Mouse (Mus musculus): ENCODE measurements at regions not wholly inside any gene's neighbourhood (a gene's known extent, or its start where the extent isn't known, plus 50 kb on each side); places are given as distances from the start of the nearest gene placed in this dataset.

- H3K27ac ChIP-seq (ENCODE audit: low read length): no peak overlapping the region
- no peaks in the 10 kb centered on the region for H3K9me3 ChIP-seq (replicated peaks; ENCODE audit: control insufficient read depth, low read length)
- no peak overlapping the region for H3K4me2 ChIP-seq (ENCODE audit: low read depth, low read length)
- no peak overlapping the region for H3K4me3 ChIP-seq (ENCODE audit: low read length)
- H3K9ac ChIP-seq (ENCODE audit: low read length): no peak overlapping the region
- H3K27me3 ChIP-seq (ENCODE audit: control insufficient read depth, insufficient read depth, low read length): no peaks in the 10 kb centered on the region
- no peaks in the 10 kb centered on the region for H3K36me3 ChIP-seq (ENCODE audit: control insufficient read depth, insufficient read depth)
- H3K4me1 ChIP-seq (ENCODE audit: control insufficient read depth, insufficient read depth, low read length): no peaks in the 10 kb centered on the region
- no peak for ATAC-seq (replicated peaks; ENCODE audit: extremely low read depth, insufficient read depth, low FRiP score)
Observed at GRCm38 (mm10) chr2:46187265-46187888, 1070.2 kb upstream of the Zeb2 start.

- no peaks in the 10 kb centered on the region for H3K36me3 ChIP-seq (ENCODE audit: control insufficient read depth, insufficient read depth)
- no peak overlapping the region for H3K4me2 ChIP-seq (ENCODE audit: low read depth, low read length)
- 76% methylated on average over 2 of the region's 2 CpGs for WGBS
- H3K9ac ChIP-seq (ENCODE audit: low read length): no peak overlapping the region
- no peak for ATAC-seq (replicated peaks; ENCODE audit: extremely low read depth, insufficient read depth, low FRiP score)
- H3K4me1 ChIP-seq (ENCODE audit: control insufficient read depth, insufficient read depth, low read length): no peaks in the 10 kb centered on the region
- no peaks in the 10 kb centered on the region for H3K9me3 ChIP-seq (replicated peaks; ENCODE audit: control insufficient read depth, low read length)
- no peak overlapping the region for H3K27ac ChIP-seq (ENCODE audit: low read length)
- no peak overlapping the region for H3K4me3 ChIP-seq (ENCODE audit: low read length)
- no peaks in the 10 kb centered on the region for H3K27me3 ChIP-seq (ENCODE audit: control insufficient read depth, insufficient read depth, low read length)
Observed at GRCm38 (mm10) chr2:46183241-46183640, 1066.0 kb upstream of the Zeb2 start.

DNA sequence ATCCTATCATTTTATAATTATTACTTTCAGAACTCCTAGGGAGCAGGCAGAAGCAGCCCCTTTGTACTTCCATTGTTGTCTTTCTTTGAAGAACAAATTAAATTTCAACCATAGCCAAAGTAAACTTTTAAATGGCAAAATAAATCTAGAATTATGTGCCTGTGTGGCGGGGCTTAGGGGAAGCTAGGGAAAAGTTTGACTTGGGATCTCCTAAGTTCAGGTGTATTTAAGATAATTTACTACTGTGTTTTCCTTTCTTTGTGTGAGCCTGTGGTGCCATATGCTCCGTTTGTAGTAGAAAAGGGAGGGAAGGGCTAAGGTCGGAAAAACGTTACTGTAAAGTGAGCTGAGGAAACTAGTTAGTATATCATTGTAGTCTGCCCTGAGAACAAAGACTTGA, 1062.5 kb upstream of the Zeb2 start:
- Histone ChIP-seq H3K27ac (ENCODE audit: low read length) (no peak overlapping the region), H3K27me3 (ENCODE audit: control insufficient read depth, insufficient read depth, low read length) (no peaks in the 10 kb centered on the region), H3K9ac (ENCODE audit: low read length) (no peak overlapping the region), H3K9me3 (replicated peaks; ENCODE audit: control insufficient read depth, low read length) (no peaks in the 10 kb centered on the region), H3K36me3 (ENCODE audit: control insufficient read depth, insufficient read depth) (no peaks in the 10 kb centered on the region), H3K4me1 (ENCODE audit: control insufficient read depth, insufficient read depth, low read length) (no peaks in the 10 kb centered on the region), H3K4me3 (ENCODE audit: low read length) (no peak overlapping the region), H3K4me2 (ENCODE audit: low read depth, low read length) (no peak overlapping the region)
- 56% methylated on average over 4 of the region's 4 CpGs for WGBS
- no peak for ATAC-seq (replicated peaks; ENCODE audit: extremely low read depth, insufficient read depth, low FRiP score)

- no peak overlapping the region for H3K27ac ChIP-seq (ENCODE audit: low read length)
- no peaks in the 10 kb centered on the region for H3K27me3 ChIP-seq (ENCODE audit: control insufficient read depth, insufficient read depth, low read length)
- no peaks in the 10 kb centered on the region for H3K36me3 ChIP-seq (ENCODE audit: control insufficient read depth, insufficient read depth)
- no peak overlapping the region for H3K4me2 ChIP-seq (ENCODE audit: low read depth, low read length)
- no peaks in the 10 kb centered on the region for H3K9me3 ChIP-seq (replicated peaks; ENCODE audit: control insufficient read depth, low read length)
- ATAC-seq (replicated peaks; ENCODE audit: extremely low read depth, insufficient read depth, low FRiP score): no peak
- no peak overlapping the region for H3K4me3 ChIP-seq (ENCODE audit: low read length)
- no peaks in the 10 kb centered on the region for H3K4me1 ChIP-seq (ENCODE audit: control insufficient read depth, insufficient read depth, low read length)
- 25% methylated on average over 1 of the region's 1 CpGs for WGBS
- no peak overlapping the region for H3K9ac ChIP-seq (ENCODE audit: low read length)
Observed at GRCm38 (mm10) chr2:46168488-46168887, 1051.3 kb upstream of the Zeb2 start.

GRCm38 (mm10) chr2:46149848-46150247, 1032.7 kb upstream of the Zeb2 start:
- no peaks in the 10 kb centered on the region for H3K4me1 ChIP-seq (ENCODE audit: control insufficient read depth, insufficient read depth, low read length)
- ATAC-seq (replicated peaks; ENCODE audit: extremely low read depth, insufficient read depth, low FRiP score): no peak
- H3K9ac ChIP-seq (ENCODE audit: low read length): no peak overlapping the region
- no peak overlapping the region for H3K4me3 ChIP-seq (ENCODE audit: low read length)
- no peaks in the 10 kb centered on the region for H3K27me3 ChIP-seq (ENCODE audit: control insufficient read depth, insufficient read depth, low read length)
- no peaks in the 10 kb centered on the region for H3K9me3 ChIP-seq (replicated peaks; ENCODE audit: control insufficient read depth, low read length)
- 87% methylated on average over 3 of the region's 3 CpGs for WGBS
- H3K27ac ChIP-seq (ENCODE audit: low read length): no peak overlapping the region
- H3K4me2 ChIP-seq (ENCODE audit: low read depth, low read length): no peak overlapping the region
- H3K36me3 ChIP-seq (ENCODE audit: control insufficient read depth, insufficient read depth): no peaks in the 10 kb centered on the region

- 17% methylated on average over 3 of the region's 3 CpGs for WGBS
- Histone ChIP-seq H3K4me1 (ENCODE audit: control insufficient read depth, insufficient read depth, low read length) (no peaks in the 10 kb centered on the region), H3K27ac (ENCODE audit: low read length) (no peak overlapping the region), H3K4me3 (ENCODE audit: low read length) (no peak overlapping the region), H3K4me2 (ENCODE audit: low read depth, low read length) (no peak overlapping the region), H3K27me3 (ENCODE audit: control insufficient read depth, insufficient read depth, low read length) (no peaks in the 10 kb centered on the region), H3K9ac (ENCODE audit: low read length) (no peak overlapping the region), H3K9me3 (replicated peaks; ENCODE audit: control insufficient read depth, low read length) (no peaks in the 10 kb centered on the region), H3K36me3 (ENCODE audit: control insufficient read depth, insufficient read depth) (no peaks in the 10 kb centered on the region)
- no peak for ATAC-seq (replicated peaks; ENCODE audit: extremely low read depth, insufficient read depth, low FRiP score)
Observed at GRCm38 (mm10) chr2:46119871-46120270, 1002.7 kb upstream of the Zeb2 start.

GRCm38 (mm10) chr2:46106991-46107390, 989.8 kb upstream of the Zeb2 start:
- ATAC-seq (replicated peaks; ENCODE audit: extremely low read depth, insufficient read depth, low FRiP score): no peak
- Histone ChIP-seq H3K27me3 (ENCODE audit: control insufficient read depth, insufficient read depth, low read length) (no peaks in the 10 kb centered on the region), H3K4me1 (ENCODE audit: control insufficient read depth, insufficient read depth, low read length) (no peaks in the 10 kb centered on the region), H3K4me3 (ENCODE audit: low read length) (no peak overlapping the region), H3K9ac (ENCODE audit: low read length) (no peak overlapping the region), H3K27ac (ENCODE audit: low read length) (no peak overlapping the region), H3K9me3 (replicated peaks; ENCODE audit: control insufficient read depth, low read length) (no peaks in the 10 kb centered on the region), H3K4me2 (ENCODE audit: low read depth, low read length) (no peak overlapping the region), H3K36me3 (ENCODE audit: control insufficient read depth, insufficient read depth) (no peaks in the 10 kb centered on the region)

- 67% methylated on average over 7 of the region's 7 CpGs for WGBS
- H3K9ac ChIP-seq (ENCODE audit: low read length): no peak overlapping the region
- H3K4me2 ChIP-seq (ENCODE audit: low read depth, low read length): no peak overlapping the region
- H3K27me3 ChIP-seq (ENCODE audit: control insufficient read depth, insufficient read depth, low read length): no peaks in the 10 kb centered on the region
- no peak for ATAC-seq (replicated peaks; ENCODE audit: extremely low read depth, insufficient read depth, low FRiP score)
- no peaks in the 10 kb centered on the region for H3K4me1 ChIP-seq (ENCODE audit: control insufficient read depth, insufficient read depth, low read length)
- no peak overlapping the region for H3K4me3 ChIP-seq (ENCODE audit: low read length)
- no peaks in the 10 kb centered on the region for H3K9me3 ChIP-seq (replicated peaks; ENCODE audit: control insufficient read depth, low read length)
- H3K36me3 ChIP-seq (ENCODE audit: control insufficient read depth, insufficient read depth): no peaks in the 10 kb centered on the region
- H3K27ac ChIP-seq (ENCODE audit: low read length): no peak overlapping the region
Observed at GRCm38 (mm10) chr2:46065034-46065802, 948.0 kb upstream of the Zeb2 start.

GRCm38 (mm10) chr2:46055729-46056128, 938.5 kb upstream of the Zeb2 start:
- Histone ChIP-seq H3K4me2 (ENCODE audit: low read depth, low read length) (peak overlapping the region; percentile 45), H3K4me1 (ENCODE audit: control insufficient read depth, insufficient read depth, low read length) (no peaks in the 10 kb centered on the region; the same call in 1 of the 2 replicates), H3K27me3 (ENCODE audit: control insufficient read depth, insufficient read depth, low read length) (no peaks in the 10 kb centered on the region), H3K9ac (ENCODE audit: low read length) (no peak overlapping the region), H3K36me3 (ENCODE audit: control insufficient read depth, insufficient read depth) (no peaks in the 10 kb centered on the region), H3K4me3 (ENCODE audit: low read length) (peak overlapping the region; percentile 20), H3K9me3 (replicated peaks; ENCODE audit: control insufficient read depth, low read length) (no peaks in the 10 kb centered on the region), H3K27ac (ENCODE audit: low read length) (no peak overlapping the region)
- WGBS: 44% methylated on average over 8 of the region's 8 CpGs
- no peak for ATAC-seq (replicated peaks; ENCODE audit: extremely low read depth, insufficient read depth, low FRiP score)
